Mouse (Mus musculus) CD4-positive helper T cell, adult 2 months (primary cell): Measurements from ENCODE around the gene Otoa.

ENCODE experiments used
- DNase-seq: peaks from one replicate; pipeline ENCODE4 v3.0.0-alpha.2; 2012; ENCODE audit warnings: low read depth, missing footprints, low spot score

The Otoa gene

DNA sequence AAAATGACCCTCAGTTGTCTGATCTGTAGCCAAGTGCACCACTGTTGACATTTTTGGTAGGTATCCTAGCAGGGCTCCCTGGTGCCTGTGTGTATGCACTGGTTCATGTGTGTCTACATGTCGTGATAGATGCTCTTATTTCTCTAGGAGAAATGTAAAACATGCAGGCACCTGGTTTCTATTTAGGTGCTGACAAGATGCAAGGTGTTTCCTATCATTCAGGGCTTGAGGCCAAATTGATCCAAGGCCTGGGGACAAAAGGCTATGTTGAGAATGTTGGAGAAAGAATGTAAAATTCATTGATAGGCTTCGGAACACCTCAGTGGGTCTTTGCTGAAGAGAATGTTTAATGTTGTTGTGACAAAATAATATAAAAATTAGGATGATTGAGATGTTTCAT is 366 bp downstream of the Otoa start:
- DNase-seq: no peak

DNA sequence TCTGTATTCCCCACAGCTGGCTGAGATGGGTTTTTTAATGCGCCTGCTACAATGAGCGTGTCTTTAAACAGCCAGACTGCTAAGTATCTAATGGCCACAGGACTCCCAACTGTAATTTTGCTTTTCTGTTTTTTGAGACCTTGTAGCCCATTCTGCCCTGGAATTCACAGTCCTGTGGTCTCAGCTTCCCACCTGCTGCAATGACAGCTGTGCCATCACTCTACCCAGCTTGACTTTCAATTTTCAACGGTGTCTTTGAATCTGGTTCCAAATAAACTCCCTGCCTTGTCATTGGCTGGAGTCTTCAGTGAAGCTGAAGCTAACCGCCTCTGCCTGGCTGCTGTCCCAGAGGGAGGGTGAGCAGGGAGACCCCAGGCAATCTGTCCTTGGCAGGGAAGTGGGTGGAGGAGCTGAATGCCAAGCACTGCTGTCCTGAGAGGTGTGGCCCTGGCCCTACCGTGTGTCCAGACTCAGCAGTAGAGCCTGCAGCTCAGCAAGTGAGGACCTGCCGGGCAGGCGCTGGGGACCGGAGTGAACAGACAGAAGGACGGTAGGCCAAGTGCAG is 1.6 kb downstream of the Otoa start:
- no peak for DNase-seq

DNA sequence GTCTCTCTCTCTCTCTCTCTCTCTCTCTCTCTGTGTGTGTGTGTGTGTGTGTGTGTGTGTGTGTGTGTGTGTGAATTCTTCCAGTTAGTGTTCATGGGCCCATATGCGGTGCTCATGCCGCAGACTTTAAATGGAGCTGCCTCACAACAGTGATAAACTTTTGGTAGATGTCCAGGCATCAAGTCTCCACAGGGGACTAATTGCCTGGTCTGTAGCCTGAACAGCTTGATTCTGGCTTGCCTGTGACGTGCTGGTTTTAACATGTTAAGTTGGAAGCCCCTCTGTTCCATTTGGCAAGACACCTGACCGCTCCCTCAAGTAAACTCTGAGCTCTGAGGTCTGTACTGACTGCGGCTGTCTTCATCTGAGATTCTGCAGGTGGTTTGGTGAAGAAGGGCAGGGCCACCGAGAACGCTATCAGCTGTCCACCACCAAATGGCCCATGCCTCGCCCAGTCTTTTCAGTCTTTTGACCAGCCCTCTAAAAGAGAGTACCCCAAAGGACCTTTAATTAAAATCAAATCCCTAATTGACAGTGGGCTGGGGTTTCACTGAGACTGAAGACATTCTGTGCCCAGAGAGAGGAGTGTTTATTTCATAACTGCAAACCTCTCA is 3.5 kb downstream of the Otoa start:
- no peak for DNase-seq

DNA sequence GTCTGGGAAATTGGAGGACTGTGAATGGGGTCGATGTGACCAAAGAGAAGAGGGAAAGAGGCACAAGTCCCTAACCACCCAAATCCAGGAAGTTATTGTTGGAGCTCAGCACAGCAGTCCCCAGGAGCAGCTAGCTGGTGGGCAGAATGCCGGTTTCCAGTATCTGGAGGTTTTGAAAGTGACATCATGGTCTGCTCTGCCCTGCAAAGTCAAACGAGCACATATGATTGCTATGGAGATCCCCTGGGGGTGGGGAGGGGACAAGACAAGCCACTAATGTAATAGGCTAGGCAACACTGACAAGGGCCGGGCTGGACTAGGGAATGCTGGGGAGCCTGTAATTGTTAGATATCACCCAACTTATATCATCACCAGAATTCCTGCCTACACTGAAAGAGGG is 4.0 kb downstream of the Otoa start:
- DNase-seq: no peak

DNA sequence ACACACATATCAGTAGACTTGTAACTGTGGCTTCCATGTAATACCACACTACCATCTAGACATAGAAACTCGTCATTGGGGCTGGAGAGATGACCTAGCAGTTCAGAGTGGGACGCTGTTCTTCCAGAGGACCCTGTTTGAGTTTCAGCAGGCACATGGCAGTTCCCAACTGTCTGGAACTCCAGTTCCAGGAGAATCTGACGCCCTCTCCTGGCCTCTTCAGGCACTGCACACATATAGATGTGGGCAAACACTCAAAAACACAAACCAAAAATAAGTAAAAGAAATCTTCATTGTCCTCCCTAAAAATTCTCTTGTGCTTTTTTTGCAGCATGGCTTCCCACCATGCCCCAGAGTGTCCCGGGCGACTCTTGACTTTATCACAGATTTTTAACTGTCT is 7.3 kb downstream of the Otoa start:
- DNase-seq: no peak

DNA sequence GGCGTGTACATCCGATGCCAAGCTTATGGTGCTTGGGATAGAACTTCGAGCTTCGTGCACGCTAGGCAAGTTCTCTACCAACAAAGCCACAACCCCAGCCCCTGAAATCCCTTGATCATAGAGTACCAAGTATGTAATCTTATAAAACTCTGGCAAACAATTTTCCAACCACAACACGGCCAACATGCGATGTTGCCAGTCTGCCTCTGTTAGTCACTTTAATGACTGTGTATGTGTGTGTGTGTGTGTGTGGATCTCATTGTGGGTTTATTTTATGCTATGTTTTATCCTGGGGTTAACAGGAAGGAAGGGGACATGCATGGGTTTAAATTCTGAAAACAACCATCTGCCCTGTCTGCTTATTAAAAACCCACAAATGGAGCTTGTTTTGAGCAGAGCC is 9.3 kb downstream of the Otoa start:
- no peak for DNase-seq

DNA sequence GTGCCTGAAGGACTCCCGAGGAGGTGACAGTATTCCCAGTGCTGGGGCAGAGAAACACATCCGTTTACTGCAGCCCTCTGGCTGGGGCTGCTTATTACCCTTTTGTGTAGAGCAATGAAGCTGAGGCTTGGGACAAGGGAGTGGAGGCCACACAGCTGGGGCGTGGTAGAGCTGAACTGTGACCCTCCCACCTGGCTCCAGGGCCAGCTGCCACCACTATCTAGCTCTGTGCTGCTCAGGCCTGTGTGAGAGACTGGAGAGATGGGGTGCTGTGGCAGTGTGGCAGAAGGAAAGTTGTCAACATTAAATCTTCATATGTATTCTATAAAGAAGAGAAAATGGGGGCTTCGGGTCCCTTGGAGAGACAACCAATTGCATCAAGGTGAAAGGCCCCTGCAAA is 11.6 kb downstream of the Otoa start:
- no peak for DNase-seq

DNA sequence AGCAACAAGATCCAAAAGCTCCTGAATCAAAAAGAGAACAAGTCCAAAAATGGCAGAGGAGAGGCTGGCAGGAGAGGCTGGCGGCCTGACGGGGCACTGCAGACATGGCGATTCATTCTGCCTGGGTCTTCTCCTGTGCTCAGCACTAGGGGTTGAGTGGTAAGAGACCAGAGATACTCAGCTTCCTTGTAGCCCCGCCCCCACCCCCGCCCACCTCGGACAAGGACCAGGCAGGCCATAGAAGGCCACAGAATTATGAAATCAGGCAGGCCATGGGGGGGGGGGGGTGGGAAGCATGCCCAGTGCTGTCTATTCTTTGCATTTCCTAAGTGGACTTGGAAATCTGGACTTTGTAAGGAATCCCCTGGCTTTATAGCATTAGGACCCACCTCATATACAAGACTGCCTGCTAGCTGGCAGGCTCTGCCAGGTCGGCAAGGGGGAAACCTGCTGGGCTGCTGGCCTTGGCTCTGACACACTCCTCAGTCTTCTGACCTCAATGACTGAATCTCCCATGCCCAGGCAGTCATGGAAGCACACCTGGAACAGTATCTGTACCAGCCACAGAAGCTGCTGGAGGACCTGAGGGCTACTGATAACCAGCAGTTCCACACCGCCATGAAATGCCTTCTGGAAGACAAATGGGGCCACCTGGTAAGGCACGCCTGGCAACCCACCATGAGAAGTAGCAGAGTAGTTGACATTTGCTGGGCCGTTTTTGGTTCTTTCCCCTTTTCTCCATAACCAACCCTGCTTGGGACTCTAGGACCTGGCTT is 17.4 kb downstream of the Otoa start:
- no peak for DNase-seq

DNA sequence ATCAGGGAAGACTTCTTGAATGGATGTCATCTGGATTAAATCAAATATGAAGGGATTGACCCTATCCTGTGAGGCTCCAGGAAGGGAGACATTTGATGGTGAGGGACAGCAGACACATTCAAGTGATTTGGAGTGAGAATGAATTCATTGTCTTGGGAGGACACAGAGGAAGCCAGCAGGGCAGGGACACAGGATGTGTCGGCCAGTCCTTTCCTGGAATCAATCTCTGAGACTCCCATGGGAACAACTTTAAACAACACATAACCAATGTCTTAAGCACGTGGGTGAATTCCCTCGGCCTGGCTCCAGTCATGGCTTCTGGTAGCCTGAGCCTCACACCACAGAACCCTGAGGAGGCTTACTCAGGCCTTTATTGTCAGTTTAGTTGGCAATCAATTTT is 26.4 kb downstream of the Otoa start:
- no peak for DNase-seq

DNA sequence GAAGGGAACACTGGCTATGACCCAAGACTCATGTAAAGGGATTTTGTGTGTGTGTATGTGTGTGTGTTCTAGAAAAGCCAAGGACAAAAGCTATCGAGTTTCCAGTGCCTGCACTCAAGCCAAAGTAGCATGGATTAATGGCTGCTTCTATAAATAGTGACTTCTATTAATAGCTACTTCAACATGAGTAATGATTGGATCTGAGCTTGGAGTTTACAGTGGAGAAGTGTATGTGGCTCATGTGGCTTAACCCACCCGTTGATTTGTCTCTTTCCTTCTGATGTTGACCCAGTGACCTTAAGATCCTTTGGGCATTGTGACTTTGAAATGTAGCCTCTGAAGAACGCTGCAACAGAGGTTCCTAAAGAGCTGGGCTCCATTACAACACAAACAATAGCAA is 29.9 kb downstream of the Otoa start:
- no peak for DNase-seq

DNA sequence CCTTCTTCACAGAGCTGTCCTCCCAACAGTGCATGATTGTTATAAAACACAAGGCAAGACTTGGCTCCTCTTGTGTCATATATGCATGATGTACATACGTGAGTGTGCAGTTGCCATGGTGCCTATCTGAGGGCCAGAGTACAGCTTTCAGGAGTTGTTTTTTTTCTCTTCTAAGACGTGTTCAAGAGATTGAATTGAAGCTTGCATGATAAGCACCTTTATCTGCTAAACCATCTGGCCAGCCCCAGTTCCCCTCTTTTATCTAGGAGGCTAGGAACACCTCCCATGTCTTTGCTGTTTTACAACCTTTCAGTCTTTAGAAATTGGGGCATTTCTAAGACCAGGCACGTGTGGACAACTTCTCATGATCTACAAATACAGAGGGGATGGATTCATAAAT is 30.3 kb downstream of the Otoa start:
- DNase-seq: no peak

DNA sequence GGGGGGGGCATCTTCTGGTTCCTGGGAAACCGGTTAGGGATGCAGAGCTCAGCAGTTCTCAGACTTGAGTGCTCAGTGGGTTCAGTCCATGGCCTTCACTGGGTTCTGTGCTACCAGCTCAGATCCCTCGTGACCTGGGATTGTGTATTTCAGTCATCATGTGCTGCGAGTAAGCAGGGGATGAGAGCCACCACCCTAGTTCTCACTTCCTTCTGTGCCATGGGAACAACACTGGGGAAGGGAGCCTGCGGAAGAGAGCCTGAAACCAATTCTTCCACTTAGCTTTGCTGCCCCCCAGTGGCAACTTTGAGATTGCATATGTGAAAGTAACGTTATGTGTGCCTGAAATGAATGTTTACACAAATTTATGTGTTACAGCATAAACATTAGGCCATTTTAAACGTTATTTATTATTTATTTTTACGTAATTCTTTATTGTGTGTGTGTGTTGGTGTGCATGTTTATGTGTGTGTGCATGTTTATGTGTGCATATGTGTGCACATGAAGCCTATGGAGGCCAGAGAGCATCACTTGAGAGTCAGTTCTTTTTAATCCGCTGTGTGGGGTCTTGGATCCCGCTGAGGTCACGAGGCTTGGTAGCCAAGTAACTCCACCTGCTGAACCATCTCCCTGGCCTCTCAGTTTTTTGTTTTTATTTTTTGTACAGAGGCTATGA is 38.8 kb downstream of the Otoa start:
- DNase-seq: peak; percentile 49

DNA sequence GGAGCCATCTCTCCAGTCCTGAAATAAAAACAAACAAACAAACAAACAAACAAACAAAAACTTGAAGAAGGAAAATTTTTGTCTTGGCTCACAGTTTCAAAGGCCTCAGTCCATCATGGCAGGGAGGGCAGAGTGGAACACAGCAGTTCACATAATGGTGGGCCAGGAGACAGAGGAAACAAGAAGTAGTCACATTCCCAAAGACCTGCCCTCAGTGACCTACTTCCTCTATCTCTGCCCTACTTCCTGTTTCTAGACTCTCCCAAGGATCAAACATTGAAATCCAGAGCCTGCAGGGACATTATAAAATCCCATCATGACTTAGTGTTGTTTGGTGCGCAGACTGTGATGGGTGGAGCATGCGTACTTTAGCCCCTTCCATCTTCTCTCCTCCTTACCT is 49.4 kb downstream of the Otoa start:
- DNase-seq: no peak

DNA sequence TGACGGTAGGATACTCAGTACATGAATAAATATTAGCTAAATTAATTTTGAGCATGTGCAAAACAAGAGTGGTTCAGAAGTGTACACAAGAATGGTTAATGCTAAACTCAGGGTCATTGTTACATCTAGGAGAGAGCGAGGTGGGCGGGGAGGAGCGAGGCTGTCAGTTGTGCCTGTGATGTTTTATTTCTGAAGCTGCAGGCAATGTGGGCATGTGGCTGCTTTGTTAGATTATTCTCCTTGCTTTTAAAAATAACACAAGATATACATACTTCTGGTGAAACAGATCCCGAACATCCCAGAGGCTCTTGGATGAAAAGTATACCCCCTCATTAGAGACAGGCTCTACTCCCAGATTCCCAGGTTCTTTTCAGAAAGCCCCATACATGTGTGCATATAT is 59.8 kb downstream of the Otoa start:
- no peak for DNase-seq

DNA sequence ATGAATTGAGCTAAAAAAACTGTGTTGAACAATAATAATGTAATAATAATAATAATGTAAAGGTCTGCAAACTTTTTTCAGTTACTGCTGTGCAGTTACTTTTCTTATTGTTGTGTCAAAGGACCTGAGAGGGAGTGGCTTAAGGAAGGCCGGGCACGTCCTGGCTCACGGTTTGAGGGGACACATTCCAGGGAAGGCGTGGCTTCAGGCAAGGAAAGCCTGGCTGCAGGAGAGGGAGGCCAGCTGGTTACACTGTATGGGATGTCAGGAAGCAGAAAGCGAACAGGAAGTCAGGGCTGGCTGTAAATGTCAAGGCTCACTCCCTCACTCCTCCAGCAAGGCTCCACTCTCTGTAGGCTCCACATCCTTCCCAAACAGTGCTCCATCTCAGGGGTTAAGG is 69.2 kb downstream of the Otoa start:
- DNase-seq: no peak

DNA sequence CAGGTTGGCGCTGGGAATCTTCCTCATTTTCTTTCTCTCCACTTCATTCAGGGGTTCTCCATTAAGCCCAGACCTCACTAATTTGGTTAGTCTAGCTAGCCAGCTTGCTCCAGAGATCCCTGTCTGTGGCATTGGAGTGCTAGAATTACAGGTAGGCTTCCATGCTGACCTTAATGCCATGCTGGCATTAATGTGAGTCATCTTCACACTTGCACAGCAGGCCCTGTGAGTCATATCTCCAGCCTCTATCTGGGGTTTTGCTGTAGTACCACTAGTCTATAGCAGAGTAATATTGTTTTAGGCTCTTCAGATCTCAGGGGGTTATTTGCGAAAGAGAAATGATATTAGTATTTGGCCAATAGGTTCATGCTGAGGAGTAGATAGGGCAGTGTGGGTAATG is 70.7 kb downstream of the Otoa start:
- no peak for DNase-seq

DNA sequence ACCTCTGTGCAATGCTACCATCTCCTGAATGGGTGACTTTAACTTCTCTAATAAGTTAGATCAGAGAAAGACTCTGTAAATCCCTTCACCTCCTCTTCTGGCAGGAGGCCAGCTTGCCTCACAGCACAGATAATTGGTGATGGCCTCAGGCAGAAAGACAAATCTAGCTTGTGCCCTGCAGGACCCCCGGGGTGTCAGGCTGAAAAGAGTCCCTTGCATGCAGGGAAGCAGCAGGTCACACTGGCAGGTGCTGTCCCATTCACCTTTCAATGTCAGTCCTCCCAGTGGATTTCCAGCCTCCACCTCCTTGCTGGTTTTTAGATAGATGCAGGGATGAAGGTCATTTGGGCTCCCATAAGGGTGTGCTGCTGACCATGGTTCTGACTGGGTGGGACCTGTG is 84.2 kb downstream of the Otoa start:
- no peak for DNase-seq

DNA sequence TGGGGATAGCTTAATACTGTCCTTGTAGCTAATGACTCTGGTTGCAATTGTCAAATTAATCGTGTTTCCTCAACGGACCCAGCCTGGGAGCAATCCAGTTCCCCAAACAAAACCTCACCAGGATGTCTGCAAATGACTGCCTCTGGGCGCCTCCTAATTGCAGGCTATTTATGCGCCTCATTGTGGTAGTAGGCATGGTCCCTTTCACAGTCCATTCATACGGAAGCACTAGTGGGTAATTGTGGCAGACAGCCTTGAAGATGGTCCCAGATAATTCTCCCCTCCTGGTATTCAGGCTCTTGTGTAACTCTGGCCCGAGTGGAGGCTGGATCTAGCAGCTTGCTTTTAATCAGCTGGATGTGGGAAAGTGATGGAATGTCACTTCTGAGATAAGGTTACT is 90.4 kb downstream of the Otoa start:
- no peak for DNase-seq

DNA sequence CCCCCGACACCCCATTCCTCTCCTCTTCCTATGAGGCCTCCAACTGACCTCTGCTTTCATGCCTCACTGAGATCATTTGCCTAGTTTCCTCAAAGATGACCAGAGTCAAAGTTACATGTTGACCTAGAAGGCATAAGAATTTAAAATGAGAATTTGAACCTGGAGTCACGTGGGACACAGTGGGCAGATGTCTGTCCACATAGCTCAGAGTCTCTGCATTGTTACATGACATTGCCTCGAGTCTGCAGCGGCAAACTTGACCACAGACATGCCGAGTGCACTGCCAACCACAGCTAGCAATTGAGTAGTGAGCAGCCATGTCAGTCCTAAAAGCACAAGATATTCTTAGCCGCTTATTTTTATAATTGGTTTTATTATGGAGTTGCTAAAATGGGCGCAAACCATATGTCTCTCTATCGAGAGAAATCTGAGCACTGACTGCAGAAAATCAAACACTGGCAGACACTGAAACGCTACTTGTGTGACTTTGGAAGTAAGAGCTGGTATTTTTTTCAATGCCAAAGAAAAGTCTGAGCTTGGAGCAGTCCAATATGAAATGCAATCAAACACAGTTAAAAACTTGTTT is 105.8 kb downstream of the Otoa start:
- DNase-seq: no peak

DNA sequence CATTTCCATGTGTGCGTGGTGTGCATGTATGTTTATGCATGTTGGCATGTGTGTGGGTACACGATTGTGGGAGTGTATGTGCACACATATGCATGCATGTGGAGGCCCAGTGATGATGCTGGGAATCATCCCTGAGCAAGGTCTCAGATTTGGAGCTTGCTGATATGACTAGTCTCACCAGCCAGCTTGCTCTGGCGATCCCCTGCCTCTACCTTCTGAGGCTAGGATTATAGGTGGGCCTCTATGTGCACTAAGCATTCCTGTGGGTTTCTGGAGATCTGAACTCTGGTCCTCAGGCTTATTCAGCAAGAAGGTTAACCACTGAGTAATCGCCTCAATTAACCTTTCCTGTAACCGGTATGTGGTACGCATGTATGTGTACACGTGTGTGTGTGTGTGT is 107.5 kb downstream of the Otoa start:
- no peak for DNase-seq

DNA sequence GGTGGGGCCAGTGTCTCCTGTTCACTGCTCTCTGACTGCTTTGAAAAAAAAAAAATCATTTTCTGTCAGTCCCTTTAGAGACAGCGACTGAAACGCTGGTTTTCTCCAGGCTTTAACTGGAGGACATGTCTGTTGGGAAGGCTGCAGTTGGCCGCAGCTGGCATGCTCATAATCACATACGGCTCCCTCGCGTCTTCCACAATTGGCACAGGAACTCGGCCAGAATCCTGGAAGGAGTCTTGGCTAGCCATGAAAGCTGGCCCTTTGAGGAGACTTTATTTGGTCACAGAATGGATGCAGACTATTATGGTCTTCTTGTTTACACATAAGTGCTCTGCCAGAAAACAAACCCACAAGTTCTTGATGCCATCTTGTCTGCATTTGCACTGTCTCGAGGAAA is 117.5 kb downstream of the Otoa start:
- DNase-seq: no peak

DNA sequence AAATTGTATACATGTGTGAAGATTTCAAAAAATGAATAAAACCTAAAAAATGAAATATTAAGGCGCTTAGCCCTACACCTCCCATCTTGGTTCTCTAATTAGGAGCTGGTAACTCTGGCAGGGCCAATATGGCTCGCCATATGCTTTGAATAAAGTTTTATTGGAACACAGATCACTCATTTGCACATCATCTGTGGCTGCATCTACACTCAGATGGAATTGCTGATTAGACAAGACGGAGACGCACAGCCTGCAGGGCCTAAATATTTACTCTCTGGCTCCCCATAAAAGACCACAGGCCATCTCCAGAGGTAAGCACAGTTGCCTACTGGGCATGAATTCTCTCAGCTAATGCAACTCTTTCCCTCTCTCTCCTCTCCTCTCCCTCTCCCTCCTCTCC is 130.4 kb downstream of the Otoa start:
- DNase-seq: no peak
